Mouse (Mus musculus) liver, postnatal 0 days (tissue): Measurements from ENCODE around the gene Gm20509.

ENCODE experiments used
- CTCF ChIP-seq: sonication (generic); IDR thresholded peaks from 2 replicates; pipeline ENCODE4 v1.5.1; 2016; ENCODE audit warnings: antibody characterized with exemption, low read depth
- EP300 ChIP-seq: IDR thresholded peaks from 2 replicates; pipeline ENCODE4 v1.6.1; 2016; ENCODE audit warnings: antibody characterized with exemption, low read depth, mild to moderate bottlenecking

- TF ChIP-seq CTCF, result no peak
- TF ChIP-seq EP300, result no peak
Measured at GRCm38 (mm10) chr9:73103159-73103879, 1.0 kb downstream of the Gm20509 start.
